Mouse (Mus musculus): ENCODE data around the gene Vrk2. TPM values are rescaled to one million over a fixed set of nuclear protein-coding genes. Genes with fewer than 3 reads are reported as not detected.

The Vrk2 gene
- polyA plus RNA-seq, 1 experiment = not detected

- no peak for TF ChIP-seq CTCF (IDR thresholded peaks at IDR 0.05; ENCODE audit: insufficient read depth, low read depth, low read length)
- TF ChIP-seq POLR2A (IDR thresholded peaks at IDR 0.05; ENCODE audit: insufficient read depth, low read depth, low read length) = no peak
- no peak overlapping the region for H3K4me3 ChIP-seq (ENCODE audit: insufficient read depth, low read depth, low read length)
- no peaks in the 10 kb centered on the region for H3K4me1 ChIP-seq (ENCODE audit: control insufficient read depth, insufficient read depth, low read length)
- H3K27ac ChIP-seq (ENCODE audit: insufficient read depth, low read depth, low read length) = no peak overlapping the region
- 77% methylated on average over 6 of the region's 6 CpGs for WGBS
Observed at GRCm38 (mm10) chr11:26586367-26587183, 7.2 kb downstream of the Vrk2 start.

- WGBS = 72% methylated on average over 17 of the region's 17 CpGs
- TF ChIP-seq POLR2A (IDR thresholded peaks at IDR 0.05; ENCODE audit: insufficient read depth, low read depth, low read length) (no peak), CTCF (IDR thresholded peaks at IDR 0.05; ENCODE audit: insufficient read depth, low read depth, low read length) (no peak)
- no peak overlapping the region for H3K27ac ChIP-seq (ENCODE audit: insufficient read depth, low read depth, low read length)
- H3K4me3 ChIP-seq (ENCODE audit: insufficient read depth, low read depth, low read length) = no peak overlapping the region
- no peaks in the 10 kb centered on the region for H3K4me1 ChIP-seq (ENCODE audit: control insufficient read depth, insufficient read depth, low read length)
Observed at GRCm38 (mm10) chr11:26585409-26586366, 8.1 kb downstream of the Vrk2 start.

- no peak overlapping the region for H3K27ac ChIP-seq (ENCODE audit: insufficient read depth, low read depth, low read length)
- H3K4me3 ChIP-seq (ENCODE audit: insufficient read depth, low read depth, low read length) = no peak overlapping the region
- 97% methylated on average over 3 of the region's 3 CpGs for WGBS
- TF ChIP-seq POLR2A (IDR thresholded peaks at IDR 0.05; ENCODE audit: insufficient read depth, low read depth, low read length) (no peak), CTCF (IDR thresholded peaks at IDR 0.05; ENCODE audit: insufficient read depth, low read depth, low read length) (no peak)
- no peaks in the 10 kb centered on the region for H3K4me1 ChIP-seq (ENCODE audit: control insufficient read depth, insufficient read depth, low read length)
Observed at GRCm38 (mm10) chr11:26551551-26551950, 42.2 kb downstream of the Vrk2 start.

- H3K4me3 ChIP-seq (ENCODE audit: insufficient read depth, low read depth, low read length) = no peak overlapping the region
- no peaks in the 10 kb centered on the region for H3K4me1 ChIP-seq (ENCODE audit: control insufficient read depth, insufficient read depth, low read length)
- WGBS = 96% methylated on average over 5 of the region's 5 CpGs
Observed at GRCm38 (mm10) chr11:26537816-26538215, 56.0 kb downstream of the Vrk2 start.

GRCm38 (mm10) chr11:26533828-26534119, 60.0 kb downstream of the Vrk2 start:
- TF ChIP-seq CTCF (IDR thresholded peaks at IDR 0.05; ENCODE audit: insufficient read depth, low read depth, low read length) = no peak
- H3K4me1 ChIP-seq (ENCODE audit: control insufficient read depth, insufficient read depth, low read length) = no peaks in the 10 kb centered on the region
- no peak overlapping the region for H3K27ac ChIP-seq (ENCODE audit: insufficient read depth, low read depth, low read length)
- no peak overlapping the region for H3K4me3 ChIP-seq (ENCODE audit: insufficient read depth, low read depth, low read length)

More at GRCm38 (mm10) chr11:26537816-26538215, 56.0 kb downstream of the Vrk2 start:
- H3K27ac ChIP-seq (ENCODE audit: insufficient read depth, low read depth, low read length) = no peak overlapping the region
- TF ChIP-seq CTCF (IDR thresholded peaks at IDR 0.05; ENCODE audit: insufficient read depth, low read depth, low read length) = no peak
- TF ChIP-seq POLR2A (IDR thresholded peaks at IDR 0.05; ENCODE audit: insufficient read depth, low read depth, low read length) = no peak

- Histone ChIP-seq H3K4me3 (ENCODE audit: insufficient read depth, low read depth, low read length) (no peak overlapping the region), H3K27ac (ENCODE audit: insufficient read depth, low read depth, low read length) (no peak overlapping the region), H3K4me1 (ENCODE audit: control insufficient read depth, insufficient read depth, low read length) (no peaks in the 10 kb centered on the region)
- 95% methylated on average over 5 of the region's 5 CpGs for WGBS
- TF ChIP-seq POLR2A (IDR thresholded peaks at IDR 0.05; ENCODE audit: insufficient read depth, low read depth, low read length) (no peak), CTCF (IDR thresholded peaks at IDR 0.05; ENCODE audit: insufficient read depth, low read depth, low read length) (no peak)
Observed at GRCm38 (mm10) chr11:26532994-26533827, 60.6 kb downstream of the Vrk2 start.

- H3K4me1 ChIP-seq (ENCODE audit: control insufficient read depth, insufficient read depth, low read length) = no peaks in the 10 kb centered on the region
- no peak overlapping the region for H3K27ac ChIP-seq (ENCODE audit: insufficient read depth, low read depth, low read length)
- WGBS = 99% methylated on average over 2 of the region's 2 CpGs
- H3K4me3 ChIP-seq (ENCODE audit: insufficient read depth, low read depth, low read length) = no peak overlapping the region
- TF ChIP-seq POLR2A (IDR thresholded peaks at IDR 0.05; ENCODE audit: insufficient read depth, low read depth, low read length) (no peak), CTCF (IDR thresholded peaks at IDR 0.05; ENCODE audit: insufficient read depth, low read depth, low read length) (no peak)
Observed at GRCm38 (mm10) chr11:26526861-26527260, 66.9 kb downstream of the Vrk2 start.

GRCm38 (mm10) chr11:26518991-26519390, 74.8 kb downstream of the Vrk2 start:
- WGBS = 89% methylated on average over 3 of the region's 3 CpGs
- TF ChIP-seq CTCF (IDR thresholded peaks at IDR 0.05; ENCODE audit: insufficient read depth, low read depth, low read length) (no peak), POLR2A (IDR thresholded peaks at IDR 0.05; ENCODE audit: insufficient read depth, low read depth, low read length) (no peak)
- H3K4me1 ChIP-seq (ENCODE audit: control insufficient read depth, insufficient read depth, low read length) = no peaks in the 10 kb centered on the region
- no peak overlapping the region for H3K27ac ChIP-seq (ENCODE audit: insufficient read depth, low read depth, low read length)
- H3K4me3 ChIP-seq (ENCODE audit: insufficient read depth, low read depth, low read length) = no peak overlapping the region
